Comparison of ENCODE assay signal across 28 mouse cellular contexts in the genomic region with DNA sequence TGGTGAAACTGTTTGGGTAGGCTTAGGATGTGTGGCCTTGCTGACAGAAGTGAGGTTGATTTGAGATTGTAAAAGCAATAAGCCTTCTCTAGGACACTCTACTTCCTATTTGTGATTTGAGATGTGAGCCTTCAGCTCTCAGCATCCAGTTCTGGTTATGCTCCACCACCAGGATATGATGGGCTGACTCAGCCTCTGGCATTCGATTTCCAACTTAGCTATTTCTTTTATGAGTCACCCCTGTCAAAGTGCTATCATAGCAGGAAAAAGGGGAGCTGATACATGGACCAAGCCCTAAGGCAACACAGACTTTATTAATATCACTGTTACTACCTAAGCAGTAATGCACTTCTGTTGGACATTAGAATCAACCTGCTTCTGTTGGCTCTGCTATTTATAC.
A peak's percentile ranks its signal among the peaks of the same experiment; 100 is the strongest.
DNase-seq lines count a peak whose midpoint lies in the region; ATAC-seq lines count a peak whose summit lies in the region.
"Had no signal": no experiment of that assay in that cellular context is flagged by ENCODE, and none has a peak within 500 bp of the region (broad histone marks: within the 10 kb centered on the region; RNA-seq: fewer than 3 reads in every experiment).

No protein-coding gene starts in this region.

- H3K4me2 ChIP-seq in intestine, embryonic 16.5 days (ENCODE audit: low read depth, low read length) = no peak overlapping the region
- H3K4me2 ChIP-seq in forebrain, embryonic 11.5 days (ENCODE audit: low read depth, low read length, severe bottlenecking) = no peak overlapping the region
- H3K4me2 ChIP-seq in hindbrain, embryonic 13.5 days = no peak overlapping the region
- H3K4me2 ChIP-seq: embryonic facial prominence, embryonic 12.5 days; embryonic facial prominence, embryonic 15.5 days; forebrain, embryonic 13.5 days; heart, embryonic 12.5 days; heart, embryonic 15.5 days; hindbrain, embryonic 12.5 days had no signal

- no peaks in the 10 kb centered on the region for H3K27me3 ChIP-seq in intestine, embryonic 16.5 days (replicated peaks; ENCODE audit: control insufficient read depth, insufficient read depth, low read length)
- no peaks in the 10 kb centered on the region for H3K27me3 ChIP-seq in forebrain, embryonic 11.5 days (ENCODE audit: control insufficient read depth, insufficient read depth, low read length)
- no peaks in the 10 kb centered on the region for H3K27me3 ChIP-seq in hindbrain, embryonic 13.5 days
- H3K27me3 ChIP-seq: embryonic facial prominence, embryonic 12.5 days; embryonic facial prominence, embryonic 15.5 days; forebrain, embryonic 13.5 days; heart, embryonic 12.5 days; heart, embryonic 15.5 days; hindbrain, embryonic 12.5 days had no signal

- H3K9me3 ChIP-seq in intestine, embryonic 16.5 days (ENCODE audit: control insufficient read depth, low read length) = no peaks in the 10 kb centered on the region
- no peaks in the 10 kb centered on the region for H3K9me3 ChIP-seq in forebrain, embryonic 11.5 days (ENCODE audit: control insufficient read depth, low read length)
- no peaks in the 10 kb centered on the region for H3K9me3 ChIP-seq in hindbrain, embryonic 13.5 days
- H3K9me3 ChIP-seq: embryonic facial prominence, embryonic 12.5 days; embryonic facial prominence, embryonic 15.5 days; forebrain, embryonic 13.5 days; heart, embryonic 12.5 days; heart, embryonic 15.5 days; hindbrain, embryonic 12.5 days had no signal

- peak; percentile 69 for ATAC-seq in intestine, embryonic 16.5 days
- no peak for ATAC-seq in forebrain, embryonic 11.5 days (replicated peaks; ENCODE audit: low FRiP score)
- ATAC-seq in hindbrain, embryonic 13.5 days (ENCODE audit: low FRiP score) = no peak
- ATAC-seq: activated CD4-positive, CD25-positive, alpha-beta regulatory T cell, adult 4 months; forebrain, embryonic 13.5 days; forebrain, postnatal 0 days; hindbrain, embryonic 16.5 days had no signal

- no peaks in the 10 kb centered on the region for H3K36me3 ChIP-seq in intestine, embryonic 16.5 days (ENCODE audit: control insufficient read depth, insufficient read depth, low read length)
- H3K36me3 ChIP-seq in forebrain, embryonic 11.5 days (ENCODE audit: control insufficient read depth, insufficient read depth, low read length) = no peaks in the 10 kb centered on the region
- H3K36me3 ChIP-seq in hindbrain, embryonic 13.5 days = no peaks in the 10 kb centered on the region
- H3K36me3 ChIP-seq: embryonic facial prominence, embryonic 12.5 days; embryonic facial prominence, embryonic 15.5 days; heart, embryonic 12.5 days; heart, embryonic 15.5 days; hindbrain, embryonic 12.5 days had no signal

- no peak overlapping the region for H3K4me3 ChIP-seq in intestine, embryonic 16.5 days (ENCODE audit: low read length)
- H3K4me3 ChIP-seq in forebrain, embryonic 11.5 days (ENCODE audit: low read depth, low read length) = no peak overlapping the region
- H3K4me3 ChIP-seq in hindbrain, embryonic 13.5 days = no peak overlapping the region
- H3K4me3 ChIP-seq: embryonic facial prominence, embryonic 12.5 days; embryonic facial prominence, embryonic 15.5 days; forebrain, embryonic 13.5 days; gastrocnemius, adult 2 months; heart, embryonic 12.5 days; heart, embryonic 15.5 days; hindbrain, embryonic 12.5 days had no signal

- peak; percentile 92 for DNase-seq in 3T3-L1 (ENCODE audit: low read depth, low spot score)
- DNase-seq in Muller cell, postnatal 12 days (ENCODE audit: inconsistent ontology term) = peak; percentile 58
- peak; percentile 48 for DNase-seq in brain, adult 2 months (ENCODE audit: low read depth, low spot score)
- no peak for DNase-seq in forebrain, embryonic 11.5 days (ENCODE audit: low spot score)
- no peak for DNase-seq in heart, postnatal 4 days
- no peak for DNase-seq in heart, postnatal 14 days
- DNase-seq: adrenal gland, postnatal 10 days; cerebellum, adult 11 months; cerebellum, adult 2 months; cerebellum, adult 9-11 months; cerebellum, postnatal 25 days; forebrain, postnatal 0 days; gastrocnemius, adult 2 months; gastrocnemius, postnatal 14 days; heart, adult 11 months; heart, postnatal 10 days; kidney, adult 11 months; kidney, adult 8-10 months had no signal

- no peak overlapping the region; the same call in 1 of the 2 replicates for H3K27ac ChIP-seq in intestine, embryonic 16.5 days (ENCODE audit: low read length)
- no peak overlapping the region for H3K27ac ChIP-seq in forebrain, embryonic 11.5 days (ENCODE audit: low read depth, low read length)
- H3K27ac ChIP-seq in hindbrain, embryonic 13.5 days = no peak overlapping the region
- H3K27ac ChIP-seq: embryonic facial prominence, embryonic 12.5 days; embryonic facial prominence, embryonic 15.5 days; forebrain, embryonic 13.5 days; gastrocnemius, adult 2 months; heart, embryonic 15.5 days; hindbrain, embryonic 12.5 days had no signal

- intact Hi-C loops in heart, postnatal 14 days (cut with DNase I) = no loop called here

- 61% methylated on average over 1 of the region's 1 CpGs for WGBS in intestine, embryonic 16.5 days
- WGBS in forebrain, embryonic 11.5 days = 79% methylated on average over 1 of the region's 1 CpGs
- WGBS in hindbrain, embryonic 13.5 days = 81% methylated on average over 1 of the region's 1 CpGs

- H3K9ac ChIP-seq in intestine, embryonic 16.5 days (ENCODE audit: low read depth, low read length) = no peak overlapping the region
- H3K9ac ChIP-seq in forebrain, embryonic 11.5 days (ENCODE audit: low read length) = no peak overlapping the region
- H3K9ac ChIP-seq in hindbrain, embryonic 13.5 days = no peak overlapping the region
- H3K9ac ChIP-seq: embryonic facial prominence, embryonic 12.5 days; embryonic facial prominence, embryonic 15.5 days; forebrain, embryonic 13.5 days; forebrain, postnatal 0 days; heart, embryonic 12.5 days; heart, embryonic 15.5 days; hindbrain, embryonic 12.5 days had no signal

- H3K4me1 ChIP-seq in intestine, embryonic 16.5 days (ENCODE audit: control insufficient read depth, insufficient read depth, low read length) = no peaks in the 10 kb centered on the region
- H3K4me1 ChIP-seq in forebrain, embryonic 11.5 days (replicated peaks; ENCODE audit: control insufficient read depth, insufficient read depth, low read length) = no peaks in the 10 kb centered on the region
- peaks cover 3% of the 10 kb centered on the region for H3K4me1 ChIP-seq in hindbrain, embryonic 13.5 days (replicated peaks)
- H3K4me1 ChIP-seq: embryonic facial prominence, embryonic 12.5 days; embryonic facial prominence, embryonic 15.5 days; forebrain, embryonic 13.5 days; heart, embryonic 12.5 days; heart, embryonic 15.5 days; hindbrain, embryonic 12.5 days had no signal

Comparison
In these comparisons a context has a peak if more than half of its experiments do, and no peak if none do; other contexts are left out.
1. DNase-seq: peak in 3T3-L1 (single experiment), Muller cell, postnatal 12 days (single experiment) and brain, adult 2 months (single experiment); none in forebrain, embryonic 11.5 days (single experiment), heart, postnatal 4 days (single experiment) and heart, postnatal 14 days (0 of 2).